Mouse (Mus musculus): ENCODE results near the gene Mthfd1l. TPM values are rescaled to one million over a fixed set of nuclear protein-coding genes. Genes with fewer than 3 reads are reported as not detected.

Gene Mthfd1l
- polyA plus RNA-seq, 1 experiment from 2014 or later: 36.5 TPM

GRCm38 (mm10) chr10:4155521-4155920 is 182.6 kb downstream of the Mthfd1l start:
- no peak for ATAC-seq
- WGBS (ENCODE audit: insufficient replicate concordance): 65% methylated on average over 5 of the region's 5 CpGs

GRCm38 (mm10) chr10:4158533-4158932 is 185.6 kb downstream of the Mthfd1l start:
- peaks cover 6% of the 10 kb centered on the region; the same call in 1 of the 2 replicates for H3K4me1 ChIP-seq
- no peak overlapping the region for H3K27ac ChIP-seq
- peaks cover 26% of the 10 kb centered on the region for H3K36me3 ChIP-seq
- H3K9me3 ChIP-seq (replicated peaks): no peaks in the 10 kb centered on the region
- whole genome bisulfite sequencing (ENCODE audit: insufficient replicate concordance): 73% methylated on average over 5 of the region's 5 CpGs
- no peaks in the 10 kb centered on the region for H3K27me3 ChIP-seq (replicated peaks)
- no peak for ATAC-seq
- H3K4me2 ChIP-seq: no peak overlapping the region
- H3K9ac ChIP-seq: no peak overlapping the region
- no peak overlapping the region for H3K4me3 ChIP-seq

More at GRCm38 (mm10) chr10:4155521-4155920, 182.6 kb downstream of the Mthfd1l start:
- H3K27ac ChIP-seq: no peak overlapping the region
- H3K4me3 ChIP-seq: no peak overlapping the region
- no peak overlapping the region for H3K9ac ChIP-seq
- H3K4me1 ChIP-seq: no peaks in the 10 kb centered on the region
- H3K4me2 ChIP-seq: no peak overlapping the region
- H3K9me3 ChIP-seq (replicated peaks): no peaks in the 10 kb centered on the region
- H3K36me3 ChIP-seq: peaks cover 54% of the 10 kb centered on the region
- H3K27me3 ChIP-seq (replicated peaks): no peaks in the 10 kb centered on the region

- no peak overlapping the region for H3K9ac ChIP-seq
- no peaks in the 10 kb centered on the region for H3K9me3 ChIP-seq (replicated peaks)
- WGBS (ENCODE audit: insufficient replicate concordance): 71% methylated on average over 8 of the region's 8 CpGs
- H3K36me3 ChIP-seq: peaks cover 18% of the 10 kb centered on the region
- no peaks in the 10 kb centered on the region for H3K27me3 ChIP-seq (replicated peaks)
- no peak for ATAC-seq
- no peak overlapping the region for H3K27ac ChIP-seq
- no peak overlapping the region for H3K4me3 ChIP-seq
- no peak overlapping the region for H3K4me2 ChIP-seq
- H3K4me1 ChIP-seq: peaks cover 6% of the 10 kb centered on the region; the same call in 1 of the 2 replicates
These were observed 186.7 kb downstream of the Mthfd1l start for GRCm38 (mm10) chr10:4159541-4160090.

- Histone ChIP-seq H3K9ac (no peak overlapping the region), H3K4me2 (no peak overlapping the region), H3K4me1 (peaks cover 6% of the 10 kb centered on the region; the same call in 1 of the 2 replicates), H3K9me3 (replicated peaks) (no peaks in the 10 kb centered on the region), H3K27me3 (replicated peaks) (no peaks in the 10 kb centered on the region), H3K36me3 (peaks cover 17% of the 10 kb centered on the region), H3K4me3 (no peak overlapping the region), H3K27ac (no peak overlapping the region)
- WGBS (ENCODE audit: insufficient replicate concordance): 73% methylated on average over 13 of the region's 13 CpGs
- no peak for ATAC-seq
These were observed 187.4 kb downstream of the Mthfd1l start for GRCm38 (mm10) chr10:4160242-4160785.

GRCm38 (mm10) chr10:4162049-4162448 is 189.1 kb downstream of the Mthfd1l start:
- Histone ChIP-seq H3K9ac (no peak overlapping the region), H3K4me1 (peaks cover 6% of the 10 kb centered on the region; the same call in 1 of the 2 replicates), H3K9me3 (replicated peaks) (no peaks in the 10 kb centered on the region)

GRCm38 (mm10) chr10:4162976-4163375 is 190.1 kb downstream of the Mthfd1l start:
- WGBS (ENCODE audit: insufficient replicate concordance): 74% methylated on average over 3 of the region's 3 CpGs
- Histone ChIP-seq H3K36me3 (no peaks in the 10 kb centered on the region), H3K27me3 (replicated peaks) (no peaks in the 10 kb centered on the region), H3K9ac (no peak overlapping the region), H3K27ac (no peak overlapping the region), H3K4me2 (no peak overlapping the region), H3K9me3 (replicated peaks) (no peaks in the 10 kb centered on the region), H3K4me3 (no peak overlapping the region), H3K4me1 (peaks cover 6% of the 10 kb centered on the region; the same call in 1 of the 2 replicates)
- ATAC-seq: no peak

More at GRCm38 (mm10) chr10:4162049-4162448, 189.1 kb downstream of the Mthfd1l start:
- H3K4me3 ChIP-seq: no peak overlapping the region
- H3K27me3 ChIP-seq (replicated peaks): no peaks in the 10 kb centered on the region
- no peak overlapping the region for H3K4me2 ChIP-seq
- no peak overlapping the region for H3K27ac ChIP-seq
- 61% methylated on average over 2 of the region's 2 CpGs for WGBS (ENCODE audit: insufficient replicate concordance)
- ATAC-seq: no peak
- no peaks in the 10 kb centered on the region for H3K36me3 ChIP-seq

- no peak overlapping the region for H3K4me2 ChIP-seq
- H3K4me1 ChIP-seq: peaks cover 6% of the 10 kb centered on the region; the same call in 1 of the 2 replicates
- H3K4me3 ChIP-seq: no peak overlapping the region
- H3K27ac ChIP-seq: no peak overlapping the region
- no peak for ATAC-seq
- no peaks in the 10 kb centered on the region for H3K27me3 ChIP-seq (replicated peaks)
- WGBS (ENCODE audit: insufficient replicate concordance): 69% methylated on average over 9 of the region's 9 CpGs
- H3K36me3 ChIP-seq: no peaks in the 10 kb centered on the region
- H3K9me3 ChIP-seq (replicated peaks): no peaks in the 10 kb centered on the region
- no peak overlapping the region for H3K9ac ChIP-seq
These were observed 191.8 kb downstream of the Mthfd1l start for GRCm38 (mm10) chr10:4164681-4165080.

- Histone ChIP-seq H3K4me2 (no peak overlapping the region), H3K9me3 (replicated peaks) (no peaks in the 10 kb centered on the region), H3K4me1 (no peaks in the 10 kb centered on the region), H3K27me3 (replicated peaks) (no peaks in the 10 kb centered on the region), H3K4me3 (no peak overlapping the region), H3K9ac (no peak overlapping the region), H3K27ac (no peak overlapping the region), H3K36me3 (no peaks in the 10 kb centered on the region)
- ATAC-seq: no peak
- 49% methylated on average over 5 of the region's 5 CpGs for WGBS (ENCODE audit: insufficient replicate concordance)
These were observed 195.4 kb downstream of the Mthfd1l start for GRCm38 (mm10) chr10:4168222-4168798.

GRCm38 (mm10) chr10:4174229-4174628 is 201.3 kb downstream of the Mthfd1l start:
- Histone ChIP-seq H3K4me3 (no peak overlapping the region), H3K4me2 (no peak overlapping the region), H3K27ac (no peak overlapping the region), H3K27me3 (replicated peaks) (no peaks in the 10 kb centered on the region), H3K4me1 (no peaks in the 10 kb centered on the region), H3K36me3 (no peaks in the 10 kb centered on the region), H3K9me3 (replicated peaks) (no peaks in the 10 kb centered on the region), H3K9ac (no peak overlapping the region)
- WGBS (ENCODE audit: insufficient replicate concordance): 80% methylated on average over 5 of the region's 5 CpGs
- ATAC-seq: no peak

- no peaks in the 10 kb centered on the region for H3K27me3 ChIP-seq (replicated peaks)
- no peak overlapping the region for H3K27ac ChIP-seq
- ATAC-seq: no peak
- H3K9me3 ChIP-seq (replicated peaks): no peaks in the 10 kb centered on the region
- H3K36me3 ChIP-seq: no peaks in the 10 kb centered on the region
- H3K4me3 ChIP-seq: no peak overlapping the region
- WGBS (ENCODE audit: insufficient replicate concordance): 60% methylated on average over 3 of the region's 3 CpGs
- no peak overlapping the region for H3K4me2 ChIP-seq
- no peak overlapping the region for H3K9ac ChIP-seq
- no peaks in the 10 kb centered on the region for H3K4me1 ChIP-seq
These were observed 201.8 kb downstream of the Mthfd1l start for GRCm38 (mm10) chr10:4174717-4175116.

GRCm38 (mm10) chr10:4177285-4177684 is 204.4 kb downstream of the Mthfd1l start:
- Histone ChIP-seq H3K36me3 (no peaks in the 10 kb centered on the region), H3K27ac (no peak overlapping the region), H3K4me2 (no peak overlapping the region), H3K27me3 (replicated peaks) (no peaks in the 10 kb centered on the region), H3K4me1 (peaks cover 4% of the 10 kb centered on the region), H3K4me3 (no peak overlapping the region), H3K9ac (no peak overlapping the region), H3K9me3 (replicated peaks) (no peaks in the 10 kb centered on the region)
- 66% methylated on average over 4 of the region's 4 CpGs for WGBS (ENCODE audit: insufficient replicate concordance)
- no peak for ATAC-seq

GRCm38 (mm10) chr10:4179049-4179790 is 206.3 kb downstream of the Mthfd1l start:
- Histone ChIP-seq H3K4me3 (no peak overlapping the region), H3K4me1 (peaks cover 9% of the 10 kb centered on the region), H3K27me3 (replicated peaks) (no peaks in the 10 kb centered on the region), H3K9me3 (replicated peaks) (no peaks in the 10 kb centered on the region), H3K27ac (no peak overlapping the region), H3K4me2 (no peak overlapping the region), H3K36me3 (no peaks in the 10 kb centered on the region), H3K9ac (no peak overlapping the region)
- no peak for ATAC-seq
- 69% methylated on average over 7 of the region's 7 CpGs for WGBS (ENCODE audit: insufficient replicate concordance)

All from liver, embryonic 12.5 days (tissue).